Mouse (Mus musculus) liver, embryonic 15.5 days (tissue): Measurements from ENCODE around the gene Ggt6. TPM values are rescaled to one million over a fixed set of nuclear protein-coding genes. Genes with fewer than 3 reads are reported as not detected.
A peak's percentile ranks its signal among the peaks of the same experiment; 100 is the strongest.

Experiments
- ATAC-seq: fragments of 200-750 bp; cut with Nextera tagmentation; 2 replicates; pipeline ENCODE4 v1.8.0; 2017; ENCODE audit warnings: moderate number of reproducible peaks, mild to moderate bottlenecking, moderate library complexity; ENCODE audit not compliant: insufficient read depth
- H3K27ac ChIP-seq: fragments of 300-500 bp; sonication (generic); replicated peaks from 2 replicates; pipeline ENCODE4 v1.5.1; 2015; ENCODE audit warnings: mild to moderate bottlenecking, inconsistent platforms
- H3K27me3 ChIP-seq: fragments of 300-500 bp; sonication (generic); 2 replicates; pipeline ENCODE4 v1.6.1; 2015; ENCODE audit warnings: mild to moderate bottlenecking, inconsistent platforms
- H3K36me3 ChIP-seq: fragments of 300-500 bp; sonication (generic); replicated peaks from 2 replicates; pipeline ENCODE4 v1.6.1; 2015; ENCODE audit warnings: moderate library complexity, mild to moderate bottlenecking, inconsistent platforms
- H3K4me1 ChIP-seq: fragments of 300-500 bp; sonication (generic); replicated peaks from 2 replicates; pipeline ENCODE4 v1.6.1; 2015; ENCODE audit warnings: inconsistent platforms
- H3K4me2 ChIP-seq: fragments of 300-500 bp; sonication (generic); 2 replicates; pipeline ENCODE4 v1.6.1; 2015; ENCODE audit warnings: moderate library complexity, mild to moderate bottlenecking, inconsistent platforms
- H3K4me3 ChIP-seq: fragments of 300-500 bp; sonication (generic); replicated peaks from 2 replicates; pipeline ENCODE4 v1.5.1; 2015; ENCODE audit warnings: mild to moderate bottlenecking, inconsistent platforms
- H3K9ac ChIP-seq: fragments of 300-500 bp; sonication (generic); 2 replicates; pipeline ENCODE4 v1.6.1; 2015; ENCODE audit warnings: moderate library complexity, mild to moderate bottlenecking, inconsistent platforms
- H3K9me3 ChIP-seq: fragments of 300-500 bp; sonication (generic); replicated peaks from 2 replicates; pipeline ENCODE4 v1.6.1; 2016; ENCODE audit warnings: inconsistent platforms
- WGBS: fragments of 180-500 bp; shearing (Covaris S2); methylation state at CpG from one replicate; pipeline ENCODE4 v1.1.7; 2015; ENCODE audit warnings: mixed read lengths; ENCODE audit not compliant: insufficient replicate concordance; 5-methylcytosine and 5-hydroxymethylcytosine counted together
- polyA plus RNA-seq: library from polyadenylated mRNA; unstranded; fragments of >200 nt; fragmentation: Nextera tagmentation; extraction: Ambion mirVana; gene quantifications from 2 replicates; pipeline ENCODE4 v1.2.1, GENCODE M21; 2015

Gene Ggt6
- 0.32 and 0.36 TPM in 2 replicates for polyA plus RNA-seq

- ATAC-seq: no peak
- peaks cover 4% of the 10 kb centered on the region; the same call in 1 of the 2 replicates for H3K4me1 ChIP-seq
- no peak within 1 kb of the TSS for H3K4me3 ChIP-seq
- H3K4me2 ChIP-seq: no peak within 1 kb of the TSS
- H3K36me3 ChIP-seq: no peaks in the 10 kb centered on the region
- WGBS: 42% methylated on average over 11 of the region's 11 CpGs
- H3K9me3 ChIP-seq: no peaks in the 10 kb centered on the region
- H3K9ac ChIP-seq: no peak within 1 kb of the TSS
- H3K27ac ChIP-seq: no peak within 1 kb of the TSS
- H3K27me3 ChIP-seq: no peaks in the 10 kb centered on the region
These were observed at the start of gene Ggt6 for GRCm38 (mm10) chr11:72434963-72435693. TSS of gene Ggt6 (plus strand) at chr11:72435526.

DNA sequence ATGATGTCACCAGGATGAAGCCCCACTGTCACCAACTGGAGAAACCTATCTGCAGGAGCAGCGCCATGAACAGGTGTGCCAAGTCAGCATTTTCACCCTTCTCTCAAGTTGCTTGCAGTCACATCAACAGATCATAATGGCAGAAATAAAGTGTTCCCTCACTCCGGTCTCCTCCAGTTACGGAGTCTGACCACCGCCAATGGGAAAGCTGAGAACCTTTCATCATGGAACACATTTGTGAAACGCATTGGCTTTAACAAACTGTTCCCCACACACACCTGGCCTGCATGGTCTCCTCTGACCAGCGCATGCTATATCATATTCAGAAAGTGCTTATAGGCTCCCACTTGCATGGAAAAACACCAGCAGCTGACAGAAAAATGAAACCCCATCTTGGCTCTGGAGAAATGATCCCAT lies 47.2 kb upstream of the Ggt6 start:
- 78% methylated on average over 6 of the region's 6 CpGs for WGBS
- no peak for ATAC-seq
- H3K4me3 ChIP-seq: no peak overlapping the region

GRCm38 (mm10) chr11:72389407-72390142 lies 45.8 kb upstream of the Ggt6 start:
- Histone ChIP-seq H3K27me3 (no peaks in the 10 kb centered on the region), H3K4me2 (no peak overlapping the region), H3K4me3 (no peak overlapping the region), H3K9ac (no peak overlapping the region), H3K9me3 (no peaks in the 10 kb centered on the region), H3K4me1 (no peaks in the 10 kb centered on the region), H3K36me3 (no peaks in the 10 kb centered on the region), H3K27ac (no peak overlapping the region)
- ATAC-seq: no peak
- 65% methylated on average over 7 of the region's 7 CpGs for WGBS

More for the DNA sequence above, 47.2 kb upstream of the Ggt6 start:
- no peaks in the 10 kb centered on the region for H3K9me3 ChIP-seq
- no peaks in the 10 kb centered on the region for H3K4me1 ChIP-seq
- no peak overlapping the region for H3K27ac ChIP-seq
- H3K4me2 ChIP-seq: no peak overlapping the region
- H3K27me3 ChIP-seq: no peaks in the 10 kb centered on the region
- no peaks in the 10 kb centered on the region for H3K36me3 ChIP-seq
- H3K9ac ChIP-seq: no peak overlapping the region

GRCm38 (mm10) chr11:72391181-72391580 lies 44.1 kb upstream of the Ggt6 start:
- no peak for ATAC-seq
- 80% methylated on average over 13 of the region's 13 CpGs for WGBS

DNA sequence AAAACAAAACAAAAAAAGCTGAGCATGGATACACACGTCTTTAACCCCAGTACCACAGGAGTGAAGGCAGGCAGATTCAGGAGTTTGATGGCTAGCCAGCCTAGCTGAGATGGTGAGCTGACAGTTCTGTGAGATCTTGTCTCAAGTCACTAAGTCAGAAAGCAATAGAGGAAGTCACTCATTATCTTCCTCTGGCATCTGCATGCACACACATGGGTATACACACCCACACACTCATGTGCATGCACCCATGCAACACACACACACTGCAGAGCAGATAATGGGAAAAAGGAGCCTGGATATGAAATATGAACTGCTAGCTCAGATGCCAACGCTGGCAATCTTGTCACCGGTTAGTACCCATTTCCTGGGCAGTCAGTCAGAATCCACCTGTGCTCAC lies 42.1 kb upstream of the Ggt6 start:
- WGBS: 52% methylated on average over 3 of the region's 3 CpGs
- H3K27ac ChIP-seq: no peak overlapping the region
- H3K9ac ChIP-seq: no peak overlapping the region
- H3K4me2 ChIP-seq: no peak overlapping the region
- no peaks in the 10 kb centered on the region; the same call in 1 of the 2 replicates for H3K27me3 ChIP-seq
- no peak overlapping the region for H3K4me3 ChIP-seq
- no peaks in the 10 kb centered on the region for H3K4me1 ChIP-seq
- H3K36me3 ChIP-seq: no peaks in the 10 kb centered on the region
- ATAC-seq: no peak
- H3K9me3 ChIP-seq: no peaks in the 10 kb centered on the region

More at GRCm38 (mm10) chr11:72391181-72391580, 44.1 kb upstream of the Ggt6 start:
- Histone ChIP-seq H3K9me3 (no peaks in the 10 kb centered on the region), H3K9ac (no peak overlapping the region), H3K27ac (no peak overlapping the region), H3K36me3 (no peaks in the 10 kb centered on the region), H3K4me1 (no peaks in the 10 kb centered on the region), H3K4me3 (no peak overlapping the region), H3K4me2 (no peak overlapping the region), H3K27me3 (no peaks in the 10 kb centered on the region)

DNA sequence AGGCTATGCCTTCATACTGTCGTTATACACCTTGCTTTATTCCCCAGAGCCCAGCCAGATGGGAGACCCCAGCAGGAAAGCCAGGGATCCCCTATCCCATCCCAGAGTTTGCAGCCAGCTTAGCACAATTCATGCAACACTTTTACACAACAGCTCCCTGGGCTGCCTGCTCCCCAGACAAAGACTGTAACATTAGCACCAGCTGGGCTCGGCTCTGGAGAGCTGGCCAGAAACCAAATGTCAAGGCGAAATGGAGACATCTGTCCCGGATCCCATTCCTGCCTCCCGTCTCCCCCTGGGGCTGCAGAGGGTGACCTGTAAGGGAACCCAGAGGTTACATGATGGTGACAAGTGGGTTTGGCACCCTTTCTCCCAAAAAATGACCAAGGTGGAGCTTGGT lies 41.7 kb upstream of the Ggt6 start:
- Histone ChIP-seq H3K9me3 (no peaks in the 10 kb centered on the region), H3K27ac (no peak overlapping the region), H3K9ac (no peak overlapping the region), H3K4me3 (no peak overlapping the region), H3K27me3 (no peaks in the 10 kb centered on the region; the same call in 1 of the 2 replicates), H3K4me2 (no peak overlapping the region), H3K36me3 (no peaks in the 10 kb centered on the region), H3K4me1 (no peaks in the 10 kb centered on the region)
- WGBS: 46% methylated on average over 5 of the region's 5 CpGs
- no peak for ATAC-seq

DNA sequence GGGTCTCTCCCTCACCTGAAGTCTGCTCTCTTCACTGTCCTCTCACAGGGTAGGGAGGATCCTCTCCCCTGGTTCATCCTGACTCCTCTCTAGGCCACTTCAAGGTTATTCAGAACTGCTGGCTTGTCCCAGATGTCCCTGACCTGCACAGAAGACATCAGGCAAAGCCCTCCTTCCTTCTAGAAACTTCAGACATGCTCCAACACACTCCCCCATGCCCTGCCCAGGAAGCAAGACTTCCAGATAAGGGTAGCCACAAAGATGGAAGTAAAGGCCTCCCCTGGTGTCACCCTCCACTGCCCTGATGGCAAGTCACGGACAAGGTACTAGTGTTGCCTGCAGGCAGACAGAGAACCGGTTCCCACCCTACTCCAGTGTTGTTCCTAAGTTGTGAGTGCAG lies 40.6 kb upstream of the Ggt6 start:
- H3K9ac ChIP-seq: no peak overlapping the region
- H3K4me1 ChIP-seq: no peaks in the 10 kb centered on the region
- WGBS: 33% methylated on average over 2 of the region's 2 CpGs

GRCm38 (mm10) chr11:72395652-72396051 lies 39.7 kb upstream of the Ggt6 start:
- no peaks in the 10 kb centered on the region; the same call in 1 of the 2 replicates for H3K27me3 ChIP-seq
- no peak overlapping the region for H3K27ac ChIP-seq
- no peak overlapping the region for H3K9ac ChIP-seq
- no peak for ATAC-seq
- H3K4me1 ChIP-seq: no peaks in the 10 kb centered on the region
- H3K4me2 ChIP-seq: no peak overlapping the region
- WGBS: 73% methylated on average over 6 of the region's 6 CpGs
- H3K36me3 ChIP-seq: no peaks in the 10 kb centered on the region
- no peaks in the 10 kb centered on the region for H3K9me3 ChIP-seq
- H3K4me3 ChIP-seq: no peak overlapping the region

More for the DNA sequence above, 40.6 kb upstream of the Ggt6 start:
- Histone ChIP-seq H3K4me3 (no peak overlapping the region), H3K27me3 (no peaks in the 10 kb centered on the region; the same call in 1 of the 2 replicates), H3K9me3 (no peaks in the 10 kb centered on the region), H3K36me3 (no peaks in the 10 kb centered on the region), H3K27ac (no peak overlapping the region), H3K4me2 (no peak overlapping the region)
- no peak for ATAC-seq

DNA sequence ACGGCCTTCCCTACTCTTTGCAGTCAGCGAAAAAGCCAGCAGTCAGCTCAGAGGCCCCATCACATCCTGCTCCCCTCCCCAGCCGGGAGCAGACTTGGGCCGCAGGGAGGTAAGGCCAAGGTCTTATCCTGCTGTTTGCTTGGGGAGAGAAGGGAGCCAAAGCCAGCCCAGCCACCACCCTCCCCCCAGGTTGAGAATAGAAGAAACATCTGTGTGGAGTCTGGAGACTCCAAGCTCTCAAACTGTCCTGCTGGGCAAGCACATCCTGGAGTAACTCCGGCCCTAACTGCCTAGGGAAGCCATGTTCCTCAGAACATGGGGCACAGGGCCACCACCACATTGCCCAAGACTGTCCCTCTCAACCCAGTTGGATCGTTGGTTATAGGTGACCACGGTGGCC lies 38.7 kb upstream of the Ggt6 start:
- Histone ChIP-seq H3K27ac (no peak overlapping the region), H3K4me1 (no peaks in the 10 kb centered on the region), H3K36me3 (no peaks in the 10 kb centered on the region), H3K9ac (no peak overlapping the region), H3K9me3 (no peaks in the 10 kb centered on the region), H3K4me3 (no peak overlapping the region), H3K27me3 (no peaks in the 10 kb centered on the region; the same call in 1 of the 2 replicates), H3K4me2 (no peak overlapping the region)
- 59% methylated on average over 7 of the region's 7 CpGs for WGBS
- 0 out of 2 replicates have a peak, but pooled peaks have one; percentile 47 for ATAC-seq

- WGBS: 74% methylated on average over 10 of the region's 10 CpGs
- no peak overlapping the region for H3K9ac ChIP-seq
- H3K9me3 ChIP-seq: no peaks in the 10 kb centered on the region
- H3K4me3 ChIP-seq: no peak overlapping the region
- no peak for ATAC-seq
- H3K4me1 ChIP-seq: no peaks in the 10 kb centered on the region
- H3K4me2 ChIP-seq: no peak overlapping the region
- no peak overlapping the region for H3K27ac ChIP-seq
- no peaks in the 10 kb centered on the region for H3K36me3 ChIP-seq
- H3K27me3 ChIP-seq: no peaks in the 10 kb centered on the region; the same call in 1 of the 2 replicates
These were observed 38.3 kb upstream of the Ggt6 start for GRCm38 (mm10) chr11:72397072-72397471.

GRCm38 (mm10) chr11:72397811-72398525 lies 37.4 kb upstream of the Ggt6 start:
- no peak overlapping the region for H3K4me3 ChIP-seq
- no peaks in the 10 kb centered on the region; the same call in 1 of the 2 replicates for H3K27me3 ChIP-seq
- H3K27ac ChIP-seq: no peak overlapping the region
- H3K4me2 ChIP-seq: no peak overlapping the region
- H3K9me3 ChIP-seq: no peaks in the 10 kb centered on the region
- no peak overlapping the region for H3K9ac ChIP-seq
- no peak for ATAC-seq
- WGBS: 62% methylated on average over 8 of the region's 8 CpGs
- H3K4me1 ChIP-seq: no peaks in the 10 kb centered on the region
- no peaks in the 10 kb centered on the region for H3K36me3 ChIP-seq
